In genomic region chr7:121947513-121947912, GRCm38 (mm10) we compare ENCODE assay signal across 13 mouse cellular contexts.
"Had no signal": no experiment of that assay in that cellular context is flagged by ENCODE, and none has a peak within 500 bp of the region (broad histone marks: within the 10 kb centered on the region; RNA-seq: fewer than 3 reads in every experiment).

No protein-coding gene starts in this region.

- H3K4me1 ChIP-seq: limb, embryonic 10.5 days; liver, embryonic 15.5 days; midbrain, embryonic 13.5 days; neural tube, embryonic 15.5 days had no signal

- DNase-seq: kidney, adult 18-20 months; kidney, postnatal 10 days; kidney, postnatal 4 days; thymus, adult 18-20 months; thymus, postnatal 14 days had no signal

- ATAC-seq: midbrain, embryonic 13.5 days had no signal

- H3K27ac ChIP-seq: layer of hippocampus, adult 2 months; limb, embryonic 10.5 days; liver, embryonic 15.5 days; midbrain, embryonic 13.5 days; neural tube, embryonic 15.5 days; stomach, postnatal 0 days had no signal

- H3K27me3 ChIP-seq: liver, embryonic 15.5 days; midbrain, embryonic 13.5 days; neural tube, embryonic 15.5 days had no signal

- H3K9ac ChIP-seq: liver, embryonic 15.5 days; midbrain, embryonic 13.5 days; neural tube, embryonic 15.5 days had no signal

- H3K4me3 ChIP-seq: layer of hippocampus, adult 2 months; limb, embryonic 10.5 days; liver, embryonic 15.5 days; midbrain, embryonic 13.5 days; myocyte; neural tube, embryonic 15.5 days had no signal

- H3K4me2 ChIP-seq: liver, embryonic 11.5 days; liver, embryonic 15.5 days; midbrain, embryonic 13.5 days; neural tube, embryonic 15.5 days had no signal

- H3K9me3 ChIP-seq: limb, embryonic 10.5 days; liver, embryonic 15.5 days; midbrain, embryonic 13.5 days; neural tube, embryonic 15.5 days had no signal
